ENCODE assay signal across 9 mouse cellular contexts in the genomic region with DNA sequence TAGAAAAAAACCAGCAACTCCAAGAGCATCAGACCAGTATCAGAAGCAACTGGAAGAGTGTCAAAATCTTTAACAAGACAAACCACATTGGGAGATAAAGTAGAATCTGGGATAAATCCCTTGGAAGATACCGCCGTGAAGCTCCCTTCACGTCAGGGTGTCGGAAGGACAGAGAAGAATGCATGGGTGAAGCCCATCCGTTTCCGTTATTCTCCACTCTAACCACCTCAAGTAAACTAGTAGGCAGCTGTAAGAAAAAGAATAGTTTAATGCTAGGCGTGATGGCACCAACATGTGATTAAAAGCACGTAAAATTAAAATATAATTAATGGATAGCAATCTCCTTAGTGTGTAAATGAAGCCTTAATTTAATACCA. TPM values are rescaled to one million over a fixed set of nuclear protein-coding genes. Genes with fewer than 3 reads are reported as not detected.
DNase-seq lines count a peak whose midpoint lies in the region; ATAC-seq lines count a peak whose summit lies in the region.
"Had no signal": no experiment of that assay in that cellular context is flagged by ENCODE, and none has a peak within 500 bp of the region (broad histone marks: within the 10 kb centered on the region; RNA-seq: fewer than 3 reads in every experiment).

No protein-coding gene starts in this region.

- no peaks in the 10 kb centered on the region for H3K27me3 ChIP-seq in heart, embryonic 10.5 days (ENCODE audit: insufficient read depth, poor library complexity, severe bottlenecking)
- no peaks in the 10 kb centered on the region for H3K27me3 ChIP-seq in hindbrain, embryonic 12.5 days
- H3K27me3 ChIP-seq: CH12.LX had no signal

- ATAC-seq in hindbrain, embryonic 12.5 days (ENCODE audit: low FRiP score) = no peak

- peak overlapping the region; percentile 71 for H3K4me3 ChIP-seq in heart, embryonic 10.5 days
- peak overlapping the region; percentile 53 for H3K4me3 ChIP-seq in hindbrain, embryonic 12.5 days

- peak overlapping the region; percentile 61 for H3K4me2 ChIP-seq in hindbrain, embryonic 12.5 days (replicated peaks)

- peak overlapping the region; percentile 53 for H3K9ac ChIP-seq in hindbrain, embryonic 12.5 days

- intact Hi-C loops in heart, postnatal 14 days (cut with DNase I) = loop anchor here (5.0 kb wide), 1 partner anchor 89 kb away; a partner anchor contains a TSS

- 26% methylated on average over 8 of the region's 8 CpGs for WGBS in heart, embryonic 10.5 days
- WGBS in hindbrain, embryonic 12.5 days = 22% methylated on average over 8 of the region's 8 CpGs

- H3K27ac ChIP-seq in heart, embryonic 10.5 days = peak overlapping the region; percentile 96
- H3K27ac ChIP-seq in hindbrain, embryonic 12.5 days = peak overlapping the region; percentile 97

- no peaks in the 10 kb centered on the region for H3K9me3 ChIP-seq in heart, embryonic 10.5 days
- H3K9me3 ChIP-seq in hindbrain, embryonic 12.5 days (replicated peaks) = no peaks in the 10 kb centered on the region

- peaks cover 12% of the 10 kb centered on the region; the same call in 1 of the 2 replicates for H3K4me1 ChIP-seq in heart, embryonic 10.5 days
- H3K4me1 ChIP-seq in hindbrain, embryonic 12.5 days = peaks cover 17% of the 10 kb centered on the region

- H3K36me3 ChIP-seq in heart, embryonic 10.5 days = peaks cover 20% of the 10 kb centered on the region
- H3K36me3 ChIP-seq in hindbrain, embryonic 12.5 days = peaks cover 20% of the 10 kb centered on the region

- DNase-seq in heart, embryonic 10.5 days (ENCODE audit: low spot score) = no peak
- DNase-seq in heart, postnatal 14 days = no peak
- DNase-seq in c-Kit-positive CD71-negative TER-119-negative erythroid progenitor cells, embryonic 14.5 days (ENCODE audit: low read depth) = peak; percentile 7
- DNase-seq in lung, postnatal 14 days = peak; percentile 12
- DNase-seq in gastrocnemius, postnatal 10 days = no peak
- no peak for DNase-seq in spleen, postnatal 10 days (ENCODE audit: low spot score in 2 of 2)
- DNase-seq in retina, embryonic 14.5 days (ENCODE audit: low spot score) = no peak

RNA-seq across cellular contexts. Expression of a gene that starts 0.3 kb away (rescaled TPM):
- polyA plus RNA-seq in heart, embryonic 10.5 days (2016; fragmentation: Nextera tagmentation; extraction: Ambion mirVana) = 8.2 and 9.5 TPM in 2 replicates
- total RNA-seq in heart, postnatal 14 days (2021) = 10 to 100 TPM in 1 of 2 experiments, 1 to 10 TPM in 1; 9.7 to 10.4 TPM
- 14.9 and 15.3 TPM in 2 replicates for polyA plus RNA-seq in hindbrain, embryonic 12.5 days (2016; fragmentation: Nextera tagmentation; extraction: Ambion mirVana)
- 10 to 100 TPM in 1 of 2 experiments, 1 to 10 TPM in 1; 8.5 to 10.5 TPM for total RNA-seq in gastrocnemius, postnatal 10 days (2021)

RNA-seq across cellular contexts. Expression of a gene that starts 1.4 kb away (rescaled TPM):
- polyA plus RNA-seq in heart, embryonic 10.5 days (2016; fragmentation: Nextera tagmentation; extraction: Ambion mirVana) = 2.1 and 3.7 TPM in 2 replicates
- 1 to 10 TPM; 7.3 to 8.1 TPM for total RNA-seq in heart, postnatal 14 days (2021)
- polyA plus RNA-seq in hindbrain, embryonic 12.5 days (2016; fragmentation: Nextera tagmentation; extraction: Ambion mirVana) = 7.0 and 8.5 TPM in 2 replicates
- 10 to 100 TPM in 1 of 2 experiments, 1 to 10 TPM in 1; 9.5 to 12.6 TPM for total RNA-seq in gastrocnemius, postnatal 10 days (2021)

RNA-seq across cellular contexts. Expression of a gene that starts 46.9 kb away (rescaled TPM):
- polyA plus RNA-seq in heart, embryonic 10.5 days (2016; fragmentation: Nextera tagmentation; extraction: Ambion mirVana) = 3.7 and 6.3 TPM in 2 replicates
- total RNA-seq in heart, postnatal 14 days (2021) = 1 to 10 TPM; 2.5 to 2.8 TPM
- polyA plus RNA-seq in hindbrain, embryonic 12.5 days (2016; fragmentation: Nextera tagmentation; extraction: Ambion mirVana) = 12.7 and 14.6 TPM in 2 replicates
- total RNA-seq in gastrocnemius, postnatal 10 days (2021) = 1 to 10 TPM; 2.5 to 4.3 TPM

RNA-seq across cellular contexts. Expression of a gene that starts 47.2 kb away (rescaled TPM):
- polyA plus RNA-seq in heart, embryonic 10.5 days (2016; fragmentation: Nextera tagmentation; extraction: Ambion mirVana) = 10.3 and 10.9 TPM in 2 replicates
- total RNA-seq in heart, postnatal 14 days (2021) = 1 to 10 TPM; 6.1 to 6.4 TPM
- 16.4 and 17.2 TPM in 2 replicates for polyA plus RNA-seq in hindbrain, embryonic 12.5 days (2016; fragmentation: Nextera tagmentation; extraction: Ambion mirVana)
- total RNA-seq in gastrocnemius, postnatal 10 days (2021) = 1 to 10 TPM; 5.9 to 9.2 TPM

RNA-seq across cellular contexts. Expression of a gene that starts 53.2 kb away (rescaled TPM):
- 4.4 and 5.7 TPM in 2 replicates for polyA plus RNA-seq in heart, embryonic 10.5 days (2016; fragmentation: Nextera tagmentation; extraction: Ambion mirVana)
- total RNA-seq in heart, postnatal 14 days (2021) = 1 to 10 TPM in 1 of 2 experiments, under 1 TPM in 1; 0.83 to 1.5 TPM
- polyA plus RNA-seq in hindbrain, embryonic 12.5 days (2016; fragmentation: Nextera tagmentation; extraction: Ambion mirVana) = 11.4 and 11.8 TPM in 2 replicates
- total RNA-seq in gastrocnemius, postnatal 10 days (2021) = under 1 TPM; 0.16 to 0.36 TPM

Comparison
In these comparisons a context has a peak if more than half of its experiments do, and no peak if none do; other contexts are left out.
1. DNase-seq: peak in c-Kit-positive CD71-negative TER-119-negative erythroid progenitor cells, embryonic 14.5 days (single experiment) and lung, postnatal 14 days (single experiment); none in heart, embryonic 10.5 days (single experiment), heart, postnatal 14 days (0 of 2), gastrocnemius, postnatal 10 days (single experiment), spleen, postnatal 10 days (0 of 2) and retina, embryonic 14.5 days (single experiment).